Mouse (Mus musculus): ENCODE results near the gene Rnf157. TPM values are rescaled to one million over a fixed set of nuclear protein-coding genes. Genes with fewer than 3 reads are reported as not detected.

The Rnf157 gene
- total RNA-seq (2023; ENCODE audit: inconsistent age): 36.7 to 69.1 TPM (median 49.1 TPM) in 4 replicates

DNA sequence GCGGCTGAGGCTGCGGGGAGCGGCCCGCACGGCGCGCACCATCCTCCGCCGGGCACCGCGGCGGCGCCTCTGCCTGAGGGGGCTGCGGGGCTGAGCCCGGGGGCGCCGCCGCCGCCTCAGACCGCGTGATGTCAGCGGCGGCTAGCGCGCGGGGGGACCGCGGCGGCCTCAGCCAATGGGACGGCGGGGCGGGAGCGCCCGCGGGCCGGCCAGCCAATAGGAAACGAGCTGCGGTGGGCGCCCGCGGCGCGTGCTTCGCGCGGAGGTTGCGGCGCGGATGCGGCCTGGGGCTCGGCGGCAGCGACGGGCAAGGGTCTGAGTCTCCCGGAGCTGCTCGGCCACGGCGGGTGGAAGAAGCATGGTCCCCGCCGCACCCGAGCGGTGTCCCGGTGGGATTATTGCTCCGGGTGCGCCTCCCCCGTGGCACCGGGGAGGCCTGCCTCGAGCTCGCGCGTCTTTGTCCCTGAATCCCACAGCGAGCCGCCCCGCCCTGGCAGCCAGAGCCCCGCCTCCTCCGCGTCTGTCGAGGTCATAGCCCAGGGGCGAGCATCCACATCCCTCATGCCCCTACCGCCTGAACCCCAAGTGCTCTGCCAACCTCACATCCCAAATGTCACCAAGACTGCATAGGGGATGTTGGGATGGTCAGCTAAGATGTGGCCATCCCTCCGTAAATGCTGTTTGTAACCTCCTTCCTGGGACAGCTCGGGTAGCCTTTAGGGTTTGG, at the start of gene Rnf157:
Gene Rnf157 (minus strand): TSS at position 129 of the 727 bp plus-strand sequence.

DNA sequence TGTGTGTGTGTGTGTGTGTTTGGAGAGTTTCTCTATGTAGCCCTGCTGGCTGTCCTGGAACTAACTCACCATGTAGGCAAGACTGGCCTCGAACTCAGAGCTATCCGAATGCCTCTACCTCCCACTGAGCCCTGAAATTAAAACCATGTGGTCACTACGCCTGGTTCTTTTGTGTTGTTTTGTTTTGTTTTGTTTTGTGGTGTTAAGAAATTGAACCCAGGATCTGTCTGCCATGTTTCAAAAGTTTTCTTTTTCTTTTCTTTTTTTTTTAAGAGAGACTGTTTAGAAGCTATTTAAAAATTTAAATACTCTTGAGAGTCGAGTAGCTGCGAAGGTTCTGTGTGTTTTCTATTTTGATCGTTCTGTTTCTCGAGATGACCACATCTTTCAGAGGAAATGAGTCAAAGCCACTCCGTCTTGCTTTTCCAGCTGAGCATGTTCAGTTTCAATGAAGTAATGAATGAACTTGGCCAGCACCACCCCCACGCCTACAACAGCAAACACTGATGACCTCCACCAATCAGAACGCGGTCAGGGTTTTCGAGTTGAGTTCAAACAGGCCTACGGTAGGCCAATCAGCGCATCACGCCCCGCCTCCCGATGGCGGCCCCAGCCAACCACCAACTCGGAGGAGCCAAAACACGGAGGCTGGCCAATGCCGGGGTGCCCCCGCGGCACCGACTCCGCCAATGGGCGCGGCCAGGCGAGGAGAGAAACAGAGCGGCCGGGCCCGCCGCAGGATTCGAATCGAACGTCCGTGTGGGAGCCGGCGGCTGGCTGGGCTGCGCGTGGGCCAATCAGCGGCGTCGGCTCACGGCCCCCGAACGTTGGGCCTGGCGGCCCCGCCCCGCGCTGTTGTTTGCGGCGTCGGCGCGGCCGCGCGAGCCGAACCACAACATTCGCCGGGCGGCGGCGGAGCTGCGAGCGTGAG, 20.8 kb upstream of the Rnf157 start, which contains the start of gene Ubald2:
Gene Ubald2 (plus strand): TSS at position 739 of the 931 bp plus-strand sequence.

DNA sequence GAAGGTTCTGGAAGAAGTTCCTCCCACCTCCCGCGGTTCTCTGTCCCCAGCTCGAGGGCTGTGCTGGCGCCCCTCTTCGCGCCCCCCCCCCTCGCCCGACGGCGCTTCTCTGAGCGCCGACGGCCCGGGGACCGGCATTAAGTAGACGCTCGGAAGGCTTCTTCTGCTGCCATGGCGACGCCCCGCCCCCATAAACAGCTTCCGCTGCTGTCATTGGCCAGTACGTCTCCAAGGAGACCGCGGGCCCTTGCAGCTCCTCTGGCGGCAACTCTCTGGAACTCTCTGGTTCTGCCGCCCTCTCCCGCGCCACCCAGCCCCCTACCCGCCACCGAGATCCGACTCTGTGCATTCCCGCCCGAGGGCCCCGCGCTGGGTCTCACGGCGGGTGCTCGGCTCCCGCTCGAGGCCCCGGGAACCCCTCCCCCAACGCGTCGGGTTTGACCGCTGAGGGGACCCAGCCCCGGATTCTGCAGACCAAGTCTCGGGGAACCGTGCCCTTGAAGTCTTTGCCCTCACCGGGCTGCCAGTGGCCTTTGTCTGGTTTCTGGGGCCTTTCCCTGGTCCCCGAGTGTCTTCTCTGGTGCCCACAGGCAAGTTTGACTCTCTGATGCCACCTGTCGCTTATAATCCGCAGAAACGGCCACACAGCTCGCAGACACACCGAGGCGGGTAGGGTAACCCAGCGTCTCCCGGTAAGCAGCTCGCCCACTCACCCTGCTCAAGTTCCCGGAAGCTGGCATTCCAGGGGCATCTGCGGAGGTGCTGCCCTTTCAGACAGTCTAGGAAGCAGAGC, 77.4 kb downstream of the Rnf157 start, which contains the start of gene Foxj1:
Gene Foxj1 (minus strand): TSS at position 156 of the 793 bp plus-strand sequence.

DNA sequence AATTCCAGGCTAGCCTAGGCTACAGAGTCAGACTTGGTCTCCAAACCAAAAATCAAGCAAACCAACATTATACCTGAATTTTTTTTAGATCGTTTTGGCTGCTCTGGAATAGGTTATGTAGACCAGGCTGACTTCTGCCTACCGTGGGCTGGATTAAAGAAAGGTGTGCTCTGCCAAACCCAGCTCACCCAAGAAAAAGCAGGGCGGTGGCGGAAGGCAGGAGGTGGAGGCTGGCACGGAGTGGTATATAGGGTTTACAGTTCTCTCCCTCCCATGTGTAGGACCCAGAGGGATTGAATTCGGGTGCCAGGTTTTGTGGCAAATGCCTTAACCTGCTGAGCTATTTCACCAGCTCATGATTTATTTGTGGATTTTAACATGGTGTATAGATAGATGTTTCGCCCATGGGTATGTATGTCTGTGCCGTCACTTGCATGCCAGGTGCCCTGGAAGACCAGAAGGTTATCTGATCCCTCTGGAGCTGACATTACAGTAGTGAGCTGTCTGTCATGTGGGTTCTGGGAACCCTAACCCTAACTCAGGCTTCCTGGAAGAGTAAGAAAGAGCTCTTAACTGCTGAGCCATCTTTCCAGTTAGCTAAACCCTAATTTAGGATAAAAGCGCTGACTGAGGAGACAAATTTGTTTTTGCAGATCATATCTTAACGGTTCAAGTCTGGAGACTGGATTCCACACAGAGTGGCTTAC, 105.7 kb downstream of the Rnf157 start, which contains the start of gene Exoc7:
Gene Exoc7 (minus strand): TSS at position 215 of the 707 bp plus-strand sequence.

Other genes with a start within 250 kb of the Rnf157 start
- gene Fbf1, start 244.9 kb downstream of the Rnf157 start, total RNA-seq (2023; ENCODE audit: inconsistent age): 37.5 to 41.8 TPM (median 39.2 TPM) in 4 replicates
- gene Ten1, start 214.2 kb downstream of the Rnf157 start, total RNA-seq (2023; ENCODE audit: inconsistent age): 43.7 to 50.4 TPM (median 47.7 TPM) in 4 replicates
- 22.1 to 31.2 TPM (median 24.6 TPM) in 4 replicates for gene Acox1, start 214.0 kb downstream of the Rnf157 start, total RNA-seq (2023; ENCODE audit: inconsistent age)
- 0.09 to 0.26 TPM (median 0.14 TPM) in 4 replicates for gene Evpl, start 175.0 kb downstream of the Rnf157 start, total RNA-seq (2023; ENCODE audit: inconsistent age)
- 54.6 to 63.6 TPM (median 60.0 TPM) in 4 replicates for gene Srp68, start 138.8 kb downstream of the Rnf157 start, total RNA-seq (2023; ENCODE audit: inconsistent age)
- gene Galr2, start 132.1 kb downstream of the Rnf157 start, total RNA-seq (2023; ENCODE audit: inconsistent age): 0.42 TPM in 1 of 4 replicates, not detected in the others
- gene Exoc7, start 105.8 kb downstream of the Rnf157 start, total RNA-seq (2023; ENCODE audit: inconsistent age): 57.5 to 66.5 TPM (median 60.3 TPM) in 4 replicates
- gene Foxj1, start 77.6 kb downstream of the Rnf157 start, total RNA-seq (2023; ENCODE audit: inconsistent age): 0.99 to 2.1 TPM (median 1.2 TPM) in 4 replicates
- gene Ubald2, start 21.1 kb upstream of the Rnf157 start, total RNA-seq (2023; ENCODE audit: inconsistent age): 67.5 to 79.6 TPM (median 71.8 TPM) in 4 replicates
- gene Qrich2, start 53.2 kb upstream of the Rnf157 start, total RNA-seq (2023; ENCODE audit: inconsistent age): 0.18 TPM in 1 of 4 replicates, not detected in the others
- 79.3 to 86.5 TPM (median 80.9 TPM) in 4 replicates for gene Prpsap1, start 81.2 kb upstream of the Rnf157 start, total RNA-seq (2023; ENCODE audit: inconsistent age)
- gene Sphk1, start 117.9 kb upstream of the Rnf157 start, total RNA-seq (2023; ENCODE audit: inconsistent age): 0.27 to 0.51 TPM (median 0.36 TPM) in 4 replicates
- gene Ube2o, start 168.4 kb upstream of the Rnf157 start, total RNA-seq (2023; ENCODE audit: inconsistent age): 22.5 to 26.3 TPM (median 24.5 TPM) in 4 replicates
- gene Aanat, start 173.4 kb upstream of the Rnf157 start, total RNA-seq (2023; ENCODE audit: inconsistent age): not detected in 4 replicates
- 76.5 to 83.8 TPM (median 80.3 TPM) in 4 replicates for gene Rhbdf2, start 214.0 kb upstream of the Rnf157 start, total RNA-seq (2023; ENCODE audit: inconsistent age)
- not detected in 4 replicates for gene Prcd, start 240.5 kb upstream of the Rnf157 start, total RNA-seq (2023; ENCODE audit: inconsistent age)
- not detected in 4 replicates for gene Cygb, start 241.3 kb upstream of the Rnf157 start, total RNA-seq (2023; ENCODE audit: inconsistent age)

Data from B cell, adult (primary cell).